Mouse (Mus musculus) CH12F3 (cell line): Measurements from ENCODE around the gene Pf4.
"Not testable (repeated sequence)": the region's sequence is repeated elsewhere in the genome, so short reads cannot be mapped to it uniquely, and the experiment has no call there.

Experiments
- in situ Hi-C: fragments of 300-500 bp; cut with MboI; formaldehyde crosslinking; loops from 2 replicates; pipeline ENCODE4 v1.14.3; 2020; ENCODE audit warnings: low sequenced_read_pairs

Pf4 gene

GRCm38 (mm10) chr5:90785659-90786588, 13.7 kb downstream of the Pf4 start, which contains the start of gene Cxcl3:
TSS of gene Cxcl3 (plus strand) at chr5:90786103.
- in situ Hi-C loops, result loop anchor here (10.0 kb wide), 1 partner anchor 131 kb away; no protein-coding TSS in a partner anchor

DNA sequence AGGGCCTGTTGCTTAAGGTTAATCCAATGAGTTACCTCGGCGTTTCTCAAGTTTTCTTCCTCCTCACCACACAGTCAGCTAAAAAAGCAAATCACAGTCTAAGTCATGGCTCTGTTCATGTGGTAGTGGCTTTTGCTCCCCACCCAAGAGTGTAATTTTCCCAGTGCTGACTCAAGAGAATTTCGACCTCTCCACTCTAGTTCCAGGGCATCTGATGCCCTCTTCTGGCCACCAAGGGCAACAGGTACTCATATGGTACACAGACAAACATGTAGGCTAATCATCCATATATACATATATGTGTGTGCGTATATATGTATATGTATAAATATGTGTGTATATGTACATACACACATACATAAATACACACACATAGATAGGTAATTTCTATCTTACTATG, 15.9 kb downstream of the Pf4 start:
- in situ Hi-C loops, result loop anchor here (10.0 kb wide), 1 partner anchor 133 kb away; no protein-coding TSS in a partner anchor

- in situ Hi-C loops, result loop anchor here (10.0 kb wide), 1 partner anchor 135 kb away; no protein-coding TSS in a partner anchor
Measured at GRCm38 (mm10) chr5:90789306-90790073, 17.3 kb downstream of the Pf4 start.

DNA sequence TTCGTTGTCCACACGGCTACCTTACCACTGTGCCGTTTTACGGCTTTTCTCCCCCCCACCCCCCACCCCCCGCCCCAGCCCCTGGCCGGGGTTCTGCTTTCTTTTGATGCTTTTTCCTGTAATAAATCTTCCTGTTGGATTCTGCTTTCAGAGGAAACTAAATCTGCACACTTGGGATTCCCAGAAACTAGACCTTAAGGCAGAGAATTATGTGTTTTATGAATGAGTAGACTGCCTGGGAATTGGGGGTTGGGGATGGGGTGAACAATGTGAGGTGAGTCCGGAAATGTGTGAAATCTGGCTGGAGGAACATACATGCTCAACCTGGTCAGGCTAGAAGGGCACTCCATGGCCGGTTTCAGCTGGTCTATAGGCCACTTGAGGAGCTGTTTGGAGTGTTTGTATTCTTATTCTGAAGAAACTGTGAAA, 17.9 kb downstream of the Pf4 start:
- in situ Hi-C loops, result no loop called here

GRCm38 (mm10) chr5:90794195-90794625, 22.0 kb downstream of the Pf4 start, which contains the start of gene Cxcl15:
TSS of gene Cxcl15 (plus strand) at chr5:90794534.
- in situ Hi-C loops, result no loop called here

- in situ Hi-C loops, result not testable (repeated sequence)
Measured at GRCm38 (mm10) chr5:90795392-90795791, 23.2 kb downstream of the Pf4 start.

DNA sequence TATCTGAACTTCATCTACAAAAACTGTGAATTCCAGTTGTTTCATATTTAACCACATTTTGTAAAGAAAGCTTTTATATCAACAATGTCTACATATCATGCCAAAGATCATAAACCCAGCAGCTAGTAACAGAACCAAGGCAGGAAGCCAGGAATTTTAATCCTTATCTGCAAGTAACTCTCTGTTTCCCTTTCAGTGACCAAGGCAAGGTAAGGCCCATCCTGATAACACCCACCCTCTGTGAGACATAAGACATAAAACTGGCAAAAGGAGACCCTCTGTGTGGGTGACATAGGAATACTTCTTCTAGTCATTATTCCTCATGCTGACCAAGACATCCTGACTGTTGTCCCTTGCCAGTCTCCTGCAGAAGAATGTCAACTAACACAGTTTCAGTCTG, 32.3 kb downstream of the Pf4 start:
- in situ Hi-C loops, result no loop called here

- in situ Hi-C loops, result no loop called here
Measured at GRCm38 (mm10) chr5:90806050-90806449, 33.8 kb downstream of the Pf4 start.

DNA sequence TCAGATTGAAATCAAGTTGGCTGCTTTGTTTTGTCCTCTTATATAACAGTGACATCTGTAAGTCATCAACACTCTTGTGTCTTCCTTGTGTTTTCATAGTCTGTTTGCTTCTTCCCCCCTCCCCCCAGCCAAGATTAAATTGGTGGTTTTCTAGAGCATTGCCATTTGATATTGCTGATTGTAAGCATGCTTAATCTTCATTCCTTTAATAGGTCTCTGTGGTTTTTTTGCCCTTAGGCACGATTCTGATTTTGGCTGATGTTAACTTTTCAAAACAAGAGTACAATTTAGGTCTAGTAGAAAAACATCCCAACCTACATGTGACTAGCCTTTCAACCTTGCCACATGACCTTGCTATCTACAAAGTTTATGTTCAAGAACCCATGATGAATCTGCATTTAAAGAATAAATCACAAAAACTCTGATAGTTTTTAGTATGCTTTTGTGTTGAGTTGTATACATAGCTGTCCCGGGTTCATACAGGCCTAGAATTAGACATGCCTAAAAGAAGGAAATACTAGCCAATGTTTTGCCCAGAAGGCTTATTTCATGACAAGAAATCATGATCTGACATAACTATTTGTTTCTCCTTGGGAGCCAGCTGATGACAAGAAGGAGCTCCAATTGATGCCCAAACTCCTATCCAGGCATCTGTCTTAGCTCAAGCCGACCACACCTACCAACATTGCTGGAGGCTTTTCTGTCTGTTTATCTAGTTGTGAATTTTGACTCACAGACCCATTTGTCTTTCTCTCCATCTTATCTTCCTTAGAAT, 35.1 kb downstream of the Pf4 start:
- in situ Hi-C loops, result no loop called here

DNA sequence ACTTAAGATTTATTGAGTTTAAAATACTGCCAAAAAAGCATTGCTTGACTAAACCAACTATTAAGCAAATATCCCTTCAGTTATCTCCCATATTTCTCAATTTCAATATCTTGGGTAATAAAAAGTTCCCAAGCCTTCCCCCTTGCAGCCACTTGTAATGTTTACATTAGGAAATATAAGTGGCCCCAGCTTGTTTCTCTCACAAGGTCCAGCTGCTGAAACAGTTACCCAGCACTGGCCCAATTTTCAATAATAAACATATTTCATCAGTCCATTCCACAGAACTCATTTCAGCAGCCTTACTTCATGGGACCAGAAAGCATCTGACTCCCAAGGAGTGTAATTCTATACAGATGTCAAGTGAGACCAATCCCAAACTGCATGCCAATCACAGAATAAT, 47.5 kb downstream of the Pf4 start:
- in situ Hi-C loops, result no loop called here
